Mouse (Mus musculus): ENCODE data around the gene Ralgapb. TPM values are rescaled to one million over a fixed set of nuclear protein-coding genes. Genes with fewer than 3 reads are reported as not detected.
"Not testable (repeated sequence)": the region's sequence is repeated elsewhere in the genome, so short reads cannot be mapped to it uniquely, and the experiment has no call there.

Ralgapb gene
- polyA plus RNA-seq, 1 experiment from 2014 or later = 23.2 TPM

- H3K4me2 ChIP-seq (ENCODE audit: low read depth, low read length, severe bottlenecking) = no peak overlapping the region
- 49% methylated on average over 13 of the region's 13 CpGs for WGBS
- no peaks in the 10 kb centered on the region for H3K36me3 ChIP-seq (ENCODE audit: control insufficient read depth, insufficient read depth, low read length)
Observed at GRCm38 (mm10) chr2:158379354-158380078, 30.1 kb upstream of the Ralgapb start.

DNA sequence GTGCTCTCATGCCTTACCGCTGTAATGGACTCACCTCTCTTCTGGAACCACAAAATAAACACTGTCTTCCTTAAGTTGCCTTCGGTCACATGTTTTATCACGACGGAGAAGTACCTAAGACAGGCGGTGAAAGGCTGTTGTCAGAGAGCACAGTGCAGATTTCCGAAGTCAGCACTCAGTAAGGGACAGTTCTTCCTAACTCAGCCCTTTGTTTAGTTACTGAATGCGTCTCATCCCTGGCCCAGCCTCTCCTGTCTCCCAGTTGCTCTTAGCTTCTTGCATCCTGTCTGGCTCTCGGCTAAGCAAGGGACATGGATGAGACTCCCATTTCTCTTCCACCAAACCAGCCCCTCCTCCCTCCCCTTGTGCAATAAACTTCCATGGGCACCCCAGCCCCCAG lies 23.6 kb upstream of the Ralgapb start:
- no peaks in the 10 kb centered on the region for H3K36me3 ChIP-seq (ENCODE audit: control insufficient read depth, insufficient read depth, low read length)
- H3K4me2 ChIP-seq (ENCODE audit: low read depth, low read length, severe bottlenecking) = no peak overlapping the region
- no peak overlapping the region for H3K9ac ChIP-seq (ENCODE audit: low read length)
- H3K4me3 ChIP-seq (ENCODE audit: low read depth, low read length) = no peak overlapping the region
- 51% methylated on average over 8 of the region's 8 CpGs for WGBS
- DNase-seq (ENCODE audit: low spot score) (no peak), ATAC-seq (replicated peaks; ENCODE audit: low FRiP score) (no peak)
- no peak overlapping the region for H3K27ac ChIP-seq (ENCODE audit: low read depth, low read length)
- no peaks in the 10 kb centered on the region for H3K4me1 ChIP-seq (replicated peaks; ENCODE audit: control insufficient read depth, insufficient read depth, low read length)
- H3K27me3 ChIP-seq (ENCODE audit: control insufficient read depth, insufficient read depth, low read length) = no peaks in the 10 kb centered on the region
- no peaks in the 10 kb centered on the region for H3K9me3 ChIP-seq (ENCODE audit: control insufficient read depth, low read length)

More at GRCm38 (mm10) chr2:158379354-158380078, 30.1 kb upstream of the Ralgapb start:
- DNase-seq (ENCODE audit: low spot score) (peak; percentile 74), ATAC-seq (replicated peaks; ENCODE audit: low FRiP score) (peak; percentile 75)
- Histone ChIP-seq H3K4me1 (replicated peaks; ENCODE audit: control insufficient read depth, insufficient read depth, low read length) (no peaks in the 10 kb centered on the region), H3K4me3 (ENCODE audit: low read depth, low read length) (no peak overlapping the region), H3K9ac (ENCODE audit: low read length) (no peak overlapping the region), H3K9me3 (ENCODE audit: control insufficient read depth, low read length) (no peaks in the 10 kb centered on the region), H3K27ac (ENCODE audit: low read depth, low read length) (no peak overlapping the region), H3K27me3 (ENCODE audit: control insufficient read depth, insufficient read depth, low read length) (peaks cover 5% of the 10 kb centered on the region; the same call in 1 of the 2 replicates)

- H3K4me1 ChIP-seq (replicated peaks; ENCODE audit: control insufficient read depth, insufficient read depth, low read length) = no peaks in the 10 kb centered on the region
- no peak overlapping the region for H3K4me3 ChIP-seq (ENCODE audit: low read depth, low read length)
- no peak overlapping the region for H3K9ac ChIP-seq (ENCODE audit: low read length)
- no peaks in the 10 kb centered on the region for H3K36me3 ChIP-seq (ENCODE audit: control insufficient read depth, insufficient read depth, low read length)
- no peak overlapping the region for H3K4me2 ChIP-seq (ENCODE audit: low read depth, low read length, severe bottlenecking)
- H3K9me3 ChIP-seq (ENCODE audit: control insufficient read depth, low read length) = no peaks in the 10 kb centered on the region
- no peaks in the 10 kb centered on the region for H3K27me3 ChIP-seq (ENCODE audit: control insufficient read depth, insufficient read depth, low read length)
- no peak overlapping the region for H3K27ac ChIP-seq (ENCODE audit: low read depth, low read length)
- 87% methylated on average over 7 of the region's 7 CpGs for WGBS
- DNase-seq (ENCODE audit: low spot score) (no peak), ATAC-seq (replicated peaks; ENCODE audit: low FRiP score) (no peak)
Observed at GRCm38 (mm10) chr2:158389421-158389820, 20.2 kb upstream of the Ralgapb start.

DNA sequence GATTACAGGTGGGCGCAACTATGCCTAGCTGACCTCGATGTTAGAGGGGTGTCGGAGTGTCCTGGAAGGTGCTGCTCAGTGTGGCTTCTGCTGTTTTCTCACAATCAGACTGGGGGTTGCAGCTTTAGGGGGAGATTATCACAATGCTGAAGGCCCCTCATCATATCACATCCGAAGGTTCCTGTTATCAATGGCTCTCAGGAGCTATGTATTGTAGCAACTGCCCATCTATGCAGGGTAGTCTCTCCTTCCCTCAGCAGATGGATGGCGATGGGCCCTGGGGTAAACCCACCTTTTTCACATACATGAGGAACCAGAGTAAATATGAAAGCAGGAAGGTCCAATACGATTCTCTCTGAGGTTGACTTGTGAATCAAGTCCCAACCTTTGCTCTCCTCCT lies 13.3 kb upstream of the Ralgapb start:
- DNase-seq (ENCODE audit: low spot score) (no peak), ATAC-seq (replicated peaks; ENCODE audit: low FRiP score) (no peak)
- Histone ChIP-seq H3K27me3 (ENCODE audit: control insufficient read depth, insufficient read depth, low read length) (no peaks in the 10 kb centered on the region), H3K9ac (ENCODE audit: low read length) (no peak overlapping the region), H3K4me2 (ENCODE audit: low read depth, low read length, severe bottlenecking) (no peak overlapping the region), H3K27ac (ENCODE audit: low read depth, low read length) (no peak overlapping the region), H3K9me3 (ENCODE audit: control insufficient read depth, low read length) (no peaks in the 10 kb centered on the region), H3K4me3 (ENCODE audit: low read depth, low read length) (no peak overlapping the region), H3K4me1 (replicated peaks; ENCODE audit: control insufficient read depth, insufficient read depth, low read length) (no peaks in the 10 kb centered on the region), H3K36me3 (ENCODE audit: control insufficient read depth, insufficient read depth, low read length) (no peaks in the 10 kb centered on the region)
- WGBS = 91% methylated on average over 6 of the region's 6 CpGs

GRCm38 (mm10) chr2:158397140-158397539 lies 12.5 kb upstream of the Ralgapb start:
- H3K9me3 ChIP-seq (ENCODE audit: control insufficient read depth, low read length); H3K36me3 ChIP-seq (ENCODE audit: control insufficient read depth, insufficient read depth, low read length); H3K27ac ChIP-seq (ENCODE audit: low read depth, low read length); H3K4me1 ChIP-seq (replicated peaks; ENCODE audit: control insufficient read depth, insufficient read depth, low read length); H3K4me3 ChIP-seq (ENCODE audit: low read depth, low read length); ATAC-seq (replicated peaks; ENCODE audit: low FRiP score); H3K27me3 ChIP-seq (ENCODE audit: control insufficient read depth, insufficient read depth, low read length); H3K4me2 ChIP-seq (ENCODE audit: low read depth, low read length, severe bottlenecking); H3K9ac ChIP-seq (ENCODE audit: low read length); DNase-seq (ENCODE audit: low spot score): not testable (repeated sequence)
- WGBS = 74% methylated on average over 13 of the region's 13 CpGs

- Histone ChIP-seq H3K27me3 (ENCODE audit: control insufficient read depth, insufficient read depth, low read length) (no peaks in the 10 kb centered on the region), H3K27ac (ENCODE audit: low read depth, low read length) (no peak overlapping the region), H3K9me3 (ENCODE audit: control insufficient read depth, low read length) (no peaks in the 10 kb centered on the region), H3K4me3 (ENCODE audit: low read depth, low read length) (no peak overlapping the region), H3K9ac (ENCODE audit: low read length) (no peak overlapping the region), H3K36me3 (ENCODE audit: control insufficient read depth, insufficient read depth, low read length) (no peaks in the 10 kb centered on the region), H3K4me1 (replicated peaks; ENCODE audit: control insufficient read depth, insufficient read depth, low read length) (no peaks in the 10 kb centered on the region), H3K4me2 (ENCODE audit: low read depth, low read length, severe bottlenecking) (no peak overlapping the region)
- 88% methylated on average over 7 of the region's 7 CpGs for WGBS
- DNase-seq (ENCODE audit: low spot score) = no peak
- ATAC-seq (replicated peaks; ENCODE audit: low FRiP score) = no peak
Observed at GRCm38 (mm10) chr2:158402915-158403314, 6.7 kb upstream of the Ralgapb start.

GRCm38 (mm10) chr2:158408997-158409594 lies 552 bp upstream of the Ralgapb start:
- DNase-seq (ENCODE audit: low spot score) (no peak), ATAC-seq (replicated peaks; ENCODE audit: low FRiP score) (no peak; the same call in 1 of the 2 replicates)
- Histone ChIP-seq H3K9ac (ENCODE audit: low read length) (peak overlapping the region; percentile 9), H3K27me3 (ENCODE audit: control insufficient read depth, insufficient read depth, low read length) (no peaks in the 10 kb centered on the region), H3K4me3 (ENCODE audit: low read depth, low read length) (peak overlapping the region; percentile 93), H3K4me2 (ENCODE audit: low read depth, low read length, severe bottlenecking) (peak overlapping the region; percentile 46), H3K36me3 (ENCODE audit: control insufficient read depth, insufficient read depth, low read length) (no peaks in the 10 kb centered on the region), H3K4me1 (replicated peaks; ENCODE audit: control insufficient read depth, insufficient read depth, low read length) (peaks cover 4% of the 10 kb centered on the region; the same call in 1 of the 2 replicates), H3K9me3 (ENCODE audit: control insufficient read depth, low read length) (no peaks in the 10 kb centered on the region), H3K27ac (ENCODE audit: low read depth, low read length) (no peak overlapping the region)
- WGBS = 24% methylated on average over 14 of the region's 14 CpGs

GRCm38 (mm10) chr2:158410022-158411014 lies 670 bp downstream of the Ralgapb start:
- WGBS = 4% methylated on average over 47 of the region's 67 CpGs
- Histone ChIP-seq H3K4me2 (ENCODE audit: low read depth, low read length, severe bottlenecking) (peak overlapping the region; percentile 69), H3K9me3 (ENCODE audit: control insufficient read depth, low read length) (no peaks in the 10 kb centered on the region), H3K27me3 (ENCODE audit: control insufficient read depth, insufficient read depth, low read length) (no peaks in the 10 kb centered on the region), H3K4me1 (replicated peaks; ENCODE audit: control insufficient read depth, insufficient read depth, low read length) (peaks cover 4% of the 10 kb centered on the region; the same call in 1 of the 2 replicates), H3K27ac (ENCODE audit: low read depth, low read length) (peak overlapping the region; percentile 50; the same call in 1 of the 2 replicates), H3K4me3 (ENCODE audit: low read depth, low read length) (peak overlapping the region; percentile 93), H3K9ac (ENCODE audit: low read length) (peak overlapping the region; percentile 88), H3K36me3 (ENCODE audit: control insufficient read depth, insufficient read depth, low read length) (no peaks in the 10 kb centered on the region)
- peak; percentile 72 for DNase-seq (ENCODE audit: low spot score)
- ATAC-seq (replicated peaks; ENCODE audit: low FRiP score) = peak; percentile 64
